Mouse (Mus musculus) intestine, postnatal 0 days (tissue): ENCODE measurements around the gene Il1f8. TPM values are rescaled to one million over a fixed set of nuclear protein-coding genes. Genes with fewer than 3 reads are reported as not detected.
A peak's percentile ranks its signal among the peaks of the same experiment; 100 is the strongest.

Experiments
- ATAC-seq: fragments of 200-750 bp; cut with Nextera tagmentation; 2 replicates; pipeline ENCODE4 v1.8.0; 2017; ENCODE audit warnings: mild to moderate bottlenecking, moderate TSS enrichment, moderate library complexity
- H3K27ac ChIP-seq: fragments of 300-500 bp; sonication (generic); 2 replicates; pipeline ENCODE4 v1.5.1; 2014; ENCODE audit warnings: mild to moderate bottlenecking, low read depth, low read length, moderate library complexity
- H3K27me3 ChIP-seq: fragments of 300-500 bp; sonication (generic); replicated peaks from 2 replicates; pipeline ENCODE4 v1.6.1; 2014; ENCODE audit warnings: low read length, mixed read lengths; ENCODE audit not compliant: control insufficient read depth, insufficient read depth
- H3K36me3 ChIP-seq: fragments of 300-500 bp; sonication (generic); 2 replicates; pipeline ENCODE4 v1.6.1; 2014; ENCODE audit warnings: mild to moderate bottlenecking, moderate library complexity; ENCODE audit not compliant: control insufficient read depth, insufficient read depth
- H3K4me1 ChIP-seq: fragments of 300-500 bp; sonication (generic); replicated peaks from 2 replicates; pipeline ENCODE4 v1.6.1; 2014; ENCODE audit warnings: antibody characterized with exemption, low read length, mixed read lengths; ENCODE audit not compliant: control insufficient read depth, insufficient read depth
- H3K4me2 ChIP-seq: fragments of 300-500 bp; sonication (generic); replicated peaks from 2 replicates; pipeline ENCODE4 v1.6.1; 2014; ENCODE audit warnings: low read depth, mild to moderate bottlenecking, moderate library complexity
- H3K4me3 ChIP-seq: fragments of 300-500 bp; sonication (generic); 2 replicates; pipeline ENCODE4 v1.5.1; 2014; ENCODE audit warnings: low read depth, low read length
- H3K9ac ChIP-seq: fragments of 300-500 bp; sonication (generic); 2 replicates; pipeline ENCODE4 v1.6.1; 2014; ENCODE audit warnings: mild to moderate bottlenecking, low read depth, low read length
- H3K9me3 ChIP-seq: fragments of 300-500 bp; sonication (generic); 2 replicates; pipeline ENCODE4 v1.6.1; 2016; ENCODE audit warnings: mixed run types; ENCODE audit not compliant: control insufficient read depth
- CTCF ChIP-seq: sonication (generic); IDR thresholded peaks from 2 replicates; pipeline ENCODE4 v1.5.1; 2016; ENCODE audit warnings: low read depth, mild to moderate bottlenecking, control low read depth, antibody characterized with exemption, moderate library complexity
- WGBS: fragments of 180-500 bp; shearing (Covaris S2); extraction: QIAGEN DNeasy Blood & Tissue Kit; methylation state at CpG from one replicate; pipeline ENCODE4 v1.1.7; 2014; 5-methylcytosine and 5-hydroxymethylcytosine counted together
- polyA plus RNA-seq: library from polyadenylated mRNA; unstranded; fragments of >200 nt; fragmentation: Nextera tagmentation; extraction: Ambion mirVana; gene quantifications from 2 replicates; pipeline ENCODE4 v1.2.1, GENCODE M21; 2015

Gene Il1f8
- polyA plus RNA-seq, 1 experiment from 2014 or later = not detected

GRCm38 (mm10) chr2:24186176-24186575, 33.2 kb downstream of the Il1f8 start, which contains the start of gene Il1f9:
Gene Il1f9, plus strand, starts transcription at chr2:24186476.
- WGBS = 96% methylated on average over 1 of the region's 1 CpGs
- no peak for TF ChIP-seq CTCF

GRCm38 (mm10) chr2:24187585-24187984, 34.6 kb downstream of the Il1f8 start:
- no peaks in the 10 kb centered on the region for H3K27me3 ChIP-seq
- no peaks in the 10 kb centered on the region for H3K36me3 ChIP-seq
- H3K9ac ChIP-seq = no peak overlapping the region
- no peak for ATAC-seq
- no peak overlapping the region for H3K4me3 ChIP-seq
- H3K9me3 ChIP-seq = no peaks in the 10 kb centered on the region
- H3K4me1 ChIP-seq = no peaks in the 10 kb centered on the region
- no peak overlapping the region for H3K4me2 ChIP-seq
- WGBS = 60% methylated on average over 6 of the region's 6 CpGs
- H3K27ac ChIP-seq = no peak overlapping the region
- no peak for TF ChIP-seq CTCF

More at GRCm38 (mm10) chr2:24186176-24186575, 33.2 kb downstream of the Il1f8 start, which contains the start of gene Il1f9:
- H3K9ac ChIP-seq = no peak within 1 kb of the TSS
- H3K4me2 ChIP-seq = no peak within 1 kb of the TSS
- no peaks in the 10 kb centered on the region for H3K4me1 ChIP-seq
- no peaks in the 10 kb centered on the region for H3K36me3 ChIP-seq
- H3K27me3 ChIP-seq = no peaks in the 10 kb centered on the region
- no peaks in the 10 kb centered on the region for H3K9me3 ChIP-seq
- no peak within 1 kb of the TSS for H3K4me3 ChIP-seq
- no peak for ATAC-seq
- no peak within 1 kb of the TSS for H3K27ac ChIP-seq

DNA sequence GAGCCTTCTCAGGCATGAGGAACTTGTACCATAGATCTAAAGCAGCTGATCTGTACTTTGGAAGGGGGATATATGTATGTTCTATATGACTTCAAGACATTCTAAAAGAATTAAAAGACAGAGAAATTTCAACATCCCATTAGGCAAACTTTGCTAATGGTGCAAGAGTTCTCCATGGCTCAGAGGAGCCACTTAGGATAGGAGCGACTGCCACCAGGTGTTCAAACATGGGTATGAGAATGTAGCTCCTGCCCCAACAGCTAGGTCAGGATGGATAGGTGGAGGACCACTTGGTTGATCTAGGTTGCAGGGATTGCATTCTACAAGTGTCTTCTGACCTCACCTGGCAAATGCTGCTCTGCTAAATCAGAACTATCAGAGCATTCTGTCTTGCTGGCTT, 35.2 kb downstream of the Il1f8 start:
- Histone ChIP-seq H3K27me3 (no peaks in the 10 kb centered on the region), H3K9ac (no peak overlapping the region), H3K27ac (no peak overlapping the region), H3K4me3 (no peak overlapping the region), H3K4me1 (no peaks in the 10 kb centered on the region), H3K36me3 (no peaks in the 10 kb centered on the region), H3K9me3 (no peaks in the 10 kb centered on the region), H3K4me2 (no peak overlapping the region)
- no peak for ATAC-seq
- 57% methylated on average over 1 of the region's 1 CpGs for WGBS
- TF ChIP-seq CTCF = peak; percentile 33

Other genes with a start within 250 kb of the Il1f8 start
- 2.8 and 3.3 TPM in 2 replicates for gene Hnmt, start 103.8 kb upstream of the Il1f8 start, polyA plus RNA-seq
- gene Tbpl2, start 56.6 kb upstream of the Il1f8 start, polyA plus RNA-seq = not detected in 2 replicates
- not detected in 2 replicates for gene Il1f9, start 33.3 kb downstream of the Il1f8 start, polyA plus RNA-seq
- gene Il1f6, start 62.3 kb downstream of the Il1f8 start, polyA plus RNA-seq = not detected in 2 replicates
- gene Il1f5, start 123.8 kb downstream of the Il1f8 start, polyA plus RNA-seq = not detected in 2 replicates
- gene Il1f10, start 138.0 kb downstream of the Il1f8 start, polyA plus RNA-seq = not detected in 2 replicates
- 0.23 and 0.51 TPM in 2 replicates for gene Il1rn, start 183.7 kb downstream of the Il1f8 start, polyA plus RNA-seq
- 5.2 and 5.4 TPM in 2 replicates for gene Psd4, start 214.4 kb downstream of the Il1f8 start, polyA plus RNA-seq